Mouse (Mus musculus): ENCODE results near the gene Golm1. TPM values are rescaled to one million over a fixed set of nuclear protein-coding genes. Genes with fewer than 3 reads are reported as not detected.
"Not testable (repeated sequence)": the region's sequence is repeated elsewhere in the genome, so short reads cannot be mapped to it uniquely, and the experiment has no call there.

Golm1 gene
- total RNA-seq, 2 experiments from 2014 or later: 5.9 to 6.8 TPM

- DNase-seq: no peak
- intact Hi-C loops (cut with DNase I): no loop called here
These were observed 71.1 kb downstream of the Golm1 start for GRCm38 (mm10) chr13:59604511-59604910.

DNA sequence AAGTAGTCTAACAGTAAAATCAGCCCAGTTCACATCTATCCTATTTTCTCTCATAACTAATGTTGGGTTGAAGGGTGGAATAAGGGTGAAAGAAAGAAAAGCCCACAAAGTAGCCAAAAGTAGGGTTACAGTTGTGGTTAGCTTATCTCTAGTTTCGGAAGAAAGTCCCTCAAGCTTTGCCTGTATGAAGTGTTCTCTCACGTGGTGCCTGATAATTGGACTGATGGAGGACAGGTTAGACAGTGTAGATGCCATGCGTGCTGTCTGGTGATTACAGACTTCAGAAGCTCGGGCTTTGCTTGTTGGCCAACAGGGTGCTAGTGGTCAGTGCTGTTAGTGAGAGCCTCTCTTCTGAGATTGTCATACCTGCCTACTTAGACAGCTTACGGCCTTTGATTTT lies 72.5 kb downstream of the Golm1 start:
- intact Hi-C loops (cut with DNase I): no loop called here

DNA sequence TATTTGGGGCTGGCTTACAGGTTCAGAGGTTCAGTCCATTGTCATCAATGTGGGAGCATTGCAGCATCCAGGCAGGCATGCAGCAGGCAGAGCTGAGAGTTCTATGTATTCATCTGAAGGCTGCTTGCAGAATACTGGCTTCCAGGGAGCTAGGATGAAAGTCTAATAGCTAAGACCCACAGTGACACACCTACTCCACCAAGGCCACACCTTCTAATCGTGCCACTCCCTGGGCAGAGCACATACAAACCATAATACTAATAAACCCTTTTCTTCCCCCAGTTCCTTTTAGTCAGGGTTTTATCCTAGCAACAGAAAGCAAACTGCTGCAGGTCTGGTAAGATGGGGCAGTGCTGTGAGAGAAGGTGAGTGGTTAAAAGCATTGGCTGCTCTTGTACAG lies 83.0 kb downstream of the Golm1 start:
- no peak for DNase-seq
- intact Hi-C loops (cut with DNase I): no loop called here

More for the DNA sequence above, 72.5 kb downstream of the Golm1 start:
- DNase-seq: no peak

DNA sequence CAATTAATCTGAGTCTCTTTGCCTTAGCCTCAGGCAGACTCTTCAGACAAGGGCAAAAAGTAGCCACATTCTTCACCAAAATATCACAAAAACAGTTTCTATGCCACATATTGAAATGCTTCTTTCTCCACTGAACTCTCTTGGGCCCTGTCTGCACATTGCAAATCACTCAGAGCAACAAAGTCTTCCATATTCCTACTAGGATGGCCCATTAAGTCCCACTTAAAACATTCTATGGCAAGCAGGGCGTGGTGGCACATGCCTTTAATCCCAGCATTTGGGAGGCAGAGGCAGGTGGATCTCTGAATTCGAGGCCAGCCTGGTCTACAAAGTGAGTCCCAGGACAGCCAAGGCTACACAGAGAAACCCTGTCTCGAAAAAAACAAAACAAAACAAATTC lies 83.6 kb downstream of the Golm1 start:
- DNase-seq; intact Hi-C loops (cut with DNase I): not testable (repeated sequence)

- intact Hi-C loops (cut with DNase I): no loop called here
- DNase-seq: no peak
These were observed 84.9 kb downstream of the Golm1 start for GRCm38 (mm10) chr13:59590691-59591090.

- DNase-seq: no peak
- intact Hi-C loops (cut with DNase I): no loop called here
These were observed 85.9 kb downstream of the Golm1 start for GRCm38 (mm10) chr13:59589672-59590071.

- DNase-seq: no peak
- intact Hi-C loops (cut with DNase I): no loop called here
These were observed 88.4 kb downstream of the Golm1 start for GRCm38 (mm10) chr13:59587201-59587600.

DNA sequence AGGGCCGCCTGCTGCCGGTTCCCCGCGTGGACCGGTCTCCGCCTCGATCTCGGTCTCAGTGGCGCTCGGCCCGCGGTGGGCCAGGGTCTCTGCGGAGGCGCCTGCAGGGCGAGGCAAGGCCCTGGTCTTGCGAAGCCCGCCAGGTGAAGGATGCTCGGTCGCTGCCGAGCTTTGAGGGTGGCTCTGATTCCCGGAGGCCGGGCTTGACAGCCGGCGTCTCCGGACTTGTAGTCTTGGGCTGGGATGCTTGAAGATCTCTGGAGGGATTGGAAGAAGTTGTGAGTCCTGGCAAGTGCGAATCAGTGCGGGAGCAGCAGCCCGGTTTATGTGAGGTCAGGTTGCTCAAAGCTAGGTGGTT lies 90.0 kb downstream of the Golm1 start:
- intact Hi-C loops (cut with DNase I): loop anchor here (1.0 kb wide), 1 partner anchor 28 kb away; no protein-coding TSS in a partner anchor
- peak in 1 of 2 experiments; percentile 9 for DNase-seq

- peak; percentile 98 to 100 for DNase-seq
- intact Hi-C loops (cut with DNase I): loop anchor here (1.0 kb wide), 1 partner anchor 28 kb away; no protein-coding TSS in a partner anchor
These were observed 90.5 kb downstream of the Golm1 start, which contains the start of the genes Agtpbp1 and Naa35 for GRCm38 (mm10) chr13:59584947-59585647. Gene Agtpbp1, minus strand, starts transcription at chr13:59585227. Gene Naa35, plus strand, starts transcription at chr13:59585259.

Other genes with a start within 250 kb of the Golm1 start
- gene Agtpbp1, start 90.6 kb downstream of the Golm1 start, total RNA-seq (2021): 10 to 100 TPM; 44.0 to 57.1 TPM
- 10 to 100 TPM; 32.0 to 36.5 TPM for gene Naa35, start 90.6 kb downstream of the Golm1 start, total RNA-seq (2021)
- gene 4921517D22Rik, start 18.3 kb upstream of the Golm1 start, total RNA-seq (2021): not detected
- gene Spata31d1a, start 34.5 kb upstream of the Golm1 start, total RNA-seq (2021): not detected
- not detected for gene Spata31d1b, start 36.5 kb upstream of the Golm1 start, total RNA-seq (2021)
- not detected for gene Spata31d1d, start 55.9 kb upstream of the Golm1 start, total RNA-seq (2021)
- gene 1700014D04Rik, start 70.9 kb upstream of the Golm1 start, total RNA-seq (2021): not detected
- gene Isca1, start 94.0 kb upstream of the Golm1 start, total RNA-seq (2021): 100 to 1,000 TPM; 179 to 181 TPM
- not detected for gene Gm49354, start 106.4 kb upstream of the Golm1 start, total RNA-seq (2021)
- 10 to 100 TPM; 31.2 to 33.6 TPM for gene Tut7, start 147.3 kb upstream of the Golm1 start, total RNA-seq (2021)